Mouse (Mus musculus): ENCODE results near the gene Epb41l3. TPM values are rescaled to one million over a fixed set of nuclear protein-coding genes. Genes with fewer than 3 reads are reported as not detected.

Epb41l3 gene
- total RNA-seq, 2 experiments from 2014 or later = 4.9 to 13.0 TPM

GRCm38 (mm10) chr17:69176949-69177501 is 101.5 kb downstream of the Epb41l3 start:
- no peak for ATAC-seq (replicated peaks; ENCODE audit: low FRiP score, poor library complexity, severe bottlenecking)

GRCm38 (mm10) chr17:69177954-69178353 is 102.5 kb downstream of the Epb41l3 start:
- ATAC-seq (replicated peaks; ENCODE audit: low FRiP score, poor library complexity, severe bottlenecking) = no peak

DNA sequence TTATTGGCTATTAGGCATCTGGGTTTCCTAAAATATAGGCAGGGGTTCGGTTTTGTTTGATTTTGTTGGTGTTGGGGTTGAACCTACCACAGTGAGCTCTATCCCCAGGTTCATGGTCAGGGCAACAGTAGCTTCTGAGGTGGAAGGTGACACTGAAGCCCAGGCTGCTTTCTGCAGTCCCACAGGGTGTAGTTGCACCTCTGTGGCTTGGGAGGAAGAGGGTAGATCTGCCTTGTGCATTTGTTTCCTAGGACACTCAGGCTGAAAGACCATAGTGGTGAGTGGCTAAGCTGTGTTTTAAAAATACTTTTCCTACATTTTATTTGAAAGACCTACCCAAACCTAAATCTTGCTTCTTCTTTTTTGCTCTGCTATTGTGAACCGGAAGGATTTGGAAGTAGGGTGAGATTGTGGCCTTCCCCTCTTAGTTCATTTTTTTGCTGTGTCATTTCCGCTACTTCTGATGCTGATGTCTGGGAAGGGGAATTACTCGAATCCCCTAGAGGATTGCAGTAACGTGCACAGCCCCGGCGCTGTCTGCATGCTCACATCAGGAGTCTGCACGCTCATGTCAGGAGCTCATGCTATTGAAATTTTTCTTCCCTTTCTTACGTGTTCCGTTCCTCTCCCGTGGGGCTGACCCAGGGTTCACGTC is 105.5 kb downstream of the Epb41l3 start:
- ATAC-seq (replicated peaks; ENCODE audit: low FRiP score, poor library complexity, severe bottlenecking) = no peak

GRCm38 (mm10) chr17:69181560-69182316 is 106.3 kb downstream of the Epb41l3 start:
- no peak for ATAC-seq (replicated peaks; ENCODE audit: low FRiP score, poor library complexity, severe bottlenecking)

- ATAC-seq (replicated peaks; ENCODE audit: low FRiP score, poor library complexity, severe bottlenecking) = no peak
Observed at GRCm38 (mm10) chr17:69187794-69188193, 112.3 kb downstream of the Epb41l3 start.

DNA sequence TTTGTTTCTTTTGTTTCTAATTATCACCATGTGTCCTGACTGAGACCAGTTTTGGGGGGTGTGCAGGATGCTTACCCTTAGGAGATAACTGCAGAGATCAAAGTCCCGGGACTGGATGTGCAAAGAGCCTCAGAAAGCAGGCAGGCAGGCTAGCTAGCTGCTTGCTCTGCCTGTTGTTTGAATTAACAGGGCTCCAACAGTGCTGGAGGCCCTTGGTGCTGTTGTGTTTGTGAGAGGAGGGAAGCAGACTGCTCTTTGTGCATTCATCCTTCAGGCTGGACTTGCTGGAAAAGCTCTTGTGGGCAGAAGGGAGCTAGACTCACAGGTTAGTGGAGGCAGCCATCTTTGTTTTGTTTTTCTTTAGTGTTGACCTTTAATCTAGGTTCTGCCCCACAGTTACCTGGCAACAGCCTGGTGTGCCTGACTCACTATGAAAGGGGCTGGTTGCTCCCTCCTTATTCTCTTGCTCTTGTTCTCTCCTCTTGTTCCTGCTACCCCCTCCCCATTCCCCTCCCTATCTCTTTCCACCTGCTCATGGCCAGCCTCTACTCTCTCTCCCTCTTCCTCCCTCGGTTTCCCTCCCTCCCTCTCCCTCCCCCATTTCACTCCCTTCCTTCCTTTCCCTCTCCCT is 117.5 kb downstream of the Epb41l3 start:
- ATAC-seq (replicated peaks; ENCODE audit: low FRiP score, poor library complexity, severe bottlenecking) = no peak

DNA sequence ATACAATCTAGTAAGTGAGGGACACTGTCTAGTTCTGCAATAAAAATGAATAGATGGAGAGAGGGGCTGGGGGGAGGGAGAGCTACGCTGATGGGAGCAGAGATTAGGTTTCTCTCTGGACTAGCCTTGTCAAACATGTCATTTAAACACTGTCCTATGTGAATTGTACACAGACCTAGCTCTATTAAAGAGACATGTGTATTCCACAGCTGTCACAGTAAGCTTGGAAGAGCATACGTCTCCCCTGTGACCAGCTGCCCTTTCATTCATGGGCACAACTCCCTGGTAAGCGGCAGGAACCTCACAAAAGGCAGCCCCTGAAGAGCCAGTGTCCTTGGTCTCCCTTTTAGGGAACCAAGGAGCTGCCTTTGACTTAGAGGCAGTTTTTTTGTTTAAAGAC is 119.1 kb downstream of the Epb41l3 start:
- no peak for ATAC-seq (replicated peaks; ENCODE audit: low FRiP score, poor library complexity, severe bottlenecking)

- ATAC-seq (replicated peaks; ENCODE audit: low FRiP score, poor library complexity, severe bottlenecking) = no peak
Observed at GRCm38 (mm10) chr17:69195758-69196157, 120.3 kb downstream of the Epb41l3 start.

DNA sequence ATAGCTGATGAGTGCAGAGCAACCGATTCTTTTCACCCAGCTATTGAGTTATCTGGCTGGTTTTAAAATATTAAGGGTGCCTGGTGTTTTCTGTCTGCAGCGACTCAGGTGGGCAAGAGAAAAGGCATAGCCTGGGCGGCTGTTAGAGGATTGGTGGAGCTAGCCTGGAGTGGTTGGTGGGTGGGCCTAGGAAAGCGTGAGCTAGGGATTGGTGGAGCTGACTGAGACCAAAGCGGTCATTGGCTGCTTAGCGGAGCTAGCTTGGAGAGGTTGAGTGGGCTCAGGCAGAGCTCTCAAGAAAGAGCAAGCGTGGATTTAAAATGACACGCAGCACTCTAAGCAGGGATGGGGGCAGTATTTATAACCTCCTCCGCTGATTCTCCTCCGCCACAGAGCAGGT is 121.2 kb downstream of the Epb41l3 start:
- ATAC-seq (replicated peaks; ENCODE audit: low FRiP score, poor library complexity, severe bottlenecking) = no peak

DNA sequence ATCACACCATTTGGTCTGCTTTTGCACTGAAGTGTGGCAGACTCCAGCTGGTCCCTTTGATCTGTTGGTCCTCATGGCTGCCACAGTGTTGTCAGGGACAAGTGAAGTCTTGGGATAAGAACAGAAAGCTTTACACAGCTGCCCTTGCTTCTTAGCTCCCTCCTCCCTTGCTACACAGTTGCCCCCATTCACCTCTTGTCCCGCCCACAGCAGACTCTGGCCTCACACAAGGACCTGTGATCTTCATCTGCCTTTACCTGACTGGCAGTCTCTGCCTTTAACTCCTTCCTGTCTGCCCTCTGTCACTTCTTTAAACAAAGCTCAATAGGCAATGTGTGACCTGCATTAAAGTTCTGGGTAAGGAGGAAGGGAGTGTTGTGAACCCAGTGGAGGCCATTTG is 123.3 kb downstream of the Epb41l3 start:
- ATAC-seq (replicated peaks; ENCODE audit: low FRiP score, poor library complexity, severe bottlenecking) = no peak

DNA sequence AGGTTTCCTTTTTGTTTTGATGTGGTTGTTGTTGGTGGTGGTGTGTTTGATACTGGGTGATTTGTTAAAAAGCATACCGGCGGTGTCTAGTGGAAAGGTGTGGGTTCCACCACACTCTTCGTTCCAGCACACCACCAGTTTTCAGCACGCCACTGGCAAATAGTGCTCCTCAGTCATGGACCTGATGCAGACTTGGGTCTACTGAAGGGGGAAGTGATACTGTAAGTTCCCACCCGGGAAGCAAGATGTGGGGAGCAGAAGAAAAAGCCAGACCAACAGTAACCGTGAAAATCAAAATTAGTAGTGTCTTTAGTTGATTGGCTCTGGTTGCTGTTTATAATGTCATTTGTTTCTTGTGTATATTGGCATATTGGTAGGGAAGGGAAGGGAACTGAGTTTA is 124.3 kb downstream of the Epb41l3 start:
- ATAC-seq (replicated peaks; ENCODE audit: low FRiP score, poor library complexity, severe bottlenecking) = no peak

GRCm38 (mm10) chr17:69200936-69201335 is 125.5 kb downstream of the Epb41l3 start:
- ATAC-seq (replicated peaks; ENCODE audit: low FRiP score, poor library complexity, severe bottlenecking) = no peak

DNA sequence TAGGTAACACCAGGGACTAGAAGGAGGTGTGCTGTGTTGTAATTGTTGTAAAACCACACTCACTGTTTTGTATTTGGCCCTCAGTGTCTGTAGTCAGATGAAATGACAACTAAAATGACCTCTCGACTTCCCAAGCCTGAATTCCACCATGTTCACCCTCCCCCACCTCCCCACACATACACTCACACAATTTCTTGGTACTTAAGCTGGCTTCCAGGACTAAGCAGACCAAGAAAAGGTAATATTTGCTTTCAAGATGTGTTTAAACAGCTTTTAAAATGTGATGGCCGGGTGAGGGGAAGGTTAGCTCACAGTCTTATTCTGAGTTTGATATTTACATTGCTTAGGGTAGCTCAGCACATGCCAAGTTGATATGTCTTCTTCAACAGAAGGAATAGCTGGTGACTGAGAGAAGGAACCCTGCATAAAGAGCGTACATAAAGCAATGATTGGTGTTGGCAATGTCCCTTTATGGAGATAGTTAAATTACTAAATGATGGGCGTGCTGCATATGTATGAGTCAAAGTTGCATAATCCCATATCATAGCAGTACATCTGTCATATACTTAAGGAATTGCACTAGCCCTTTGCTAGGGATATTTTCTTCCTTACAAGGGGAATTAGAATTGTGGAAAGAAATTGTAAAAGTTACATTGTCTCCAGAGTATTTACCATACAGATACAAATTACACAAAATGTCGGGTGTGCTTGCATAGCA is 130.0 kb downstream of the Epb41l3 start:
- no peak for ATAC-seq (replicated peaks; ENCODE audit: low FRiP score, poor library complexity, severe bottlenecking)

DNA sequence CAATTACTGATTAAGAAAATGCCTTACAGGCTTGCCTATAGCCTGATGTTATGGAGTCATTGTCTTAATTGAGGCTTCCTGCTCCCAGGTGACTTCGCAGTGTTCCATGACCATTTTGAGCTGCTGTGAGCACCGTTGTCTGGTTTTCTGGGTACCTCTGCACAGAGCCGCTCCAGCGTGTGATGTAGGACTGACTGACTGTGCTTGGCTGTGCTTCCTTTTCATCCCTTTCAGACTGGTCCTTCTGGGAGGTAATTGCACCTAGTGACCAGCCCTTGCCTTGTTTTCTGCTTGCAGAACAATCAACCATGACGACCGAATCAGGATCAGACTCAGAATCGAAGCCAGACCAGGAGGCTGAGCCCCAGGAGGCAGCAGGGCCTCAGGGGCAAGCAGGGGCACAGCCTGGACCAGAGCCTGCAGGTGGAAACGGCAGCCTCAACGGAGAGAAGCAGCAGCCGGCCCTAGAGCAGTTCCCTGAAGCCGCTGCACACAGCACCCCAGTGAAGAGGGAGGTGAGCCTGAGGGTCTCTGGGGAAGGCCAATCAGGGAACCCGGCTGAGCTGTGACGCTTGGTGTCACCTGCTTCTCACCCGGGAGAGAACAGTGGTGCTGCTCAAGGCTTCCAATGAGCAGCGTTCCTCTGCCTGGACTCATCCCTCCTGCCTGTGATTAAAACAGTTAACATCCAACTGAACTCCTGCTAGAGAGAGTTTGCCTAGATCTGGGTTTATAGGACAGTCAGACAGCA is 132.3 kb downstream of the Epb41l3 start:
- ATAC-seq (replicated peaks; ENCODE audit: low FRiP score, poor library complexity, severe bottlenecking) = no peak

- ATAC-seq (replicated peaks; ENCODE audit: low FRiP score, poor library complexity, severe bottlenecking) = no peak
Observed at GRCm38 (mm10) chr17:69211065-69211464, 135.6 kb downstream of the Epb41l3 start.

DNA sequence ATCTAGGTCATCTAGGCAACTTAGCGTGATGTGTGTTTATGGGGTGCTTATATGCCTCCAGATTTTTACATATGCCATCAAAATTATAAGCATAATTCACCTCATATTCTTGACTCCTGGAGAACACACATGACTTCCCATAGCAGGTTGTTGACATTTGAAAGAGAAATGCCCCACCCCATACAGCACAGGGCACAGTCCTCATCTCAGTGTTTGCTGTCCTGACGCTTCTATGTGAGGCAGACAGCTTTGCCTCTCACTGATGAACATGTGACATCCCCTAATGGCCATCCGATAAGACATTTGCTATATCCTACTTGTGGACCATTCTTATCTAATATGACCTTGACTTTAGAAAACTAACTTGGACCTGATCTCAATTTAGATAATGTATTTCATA is 140.6 kb downstream of the Epb41l3 start:
- no peak for ATAC-seq (replicated peaks; ENCODE audit: low FRiP score, poor library complexity, severe bottlenecking)

DNA sequence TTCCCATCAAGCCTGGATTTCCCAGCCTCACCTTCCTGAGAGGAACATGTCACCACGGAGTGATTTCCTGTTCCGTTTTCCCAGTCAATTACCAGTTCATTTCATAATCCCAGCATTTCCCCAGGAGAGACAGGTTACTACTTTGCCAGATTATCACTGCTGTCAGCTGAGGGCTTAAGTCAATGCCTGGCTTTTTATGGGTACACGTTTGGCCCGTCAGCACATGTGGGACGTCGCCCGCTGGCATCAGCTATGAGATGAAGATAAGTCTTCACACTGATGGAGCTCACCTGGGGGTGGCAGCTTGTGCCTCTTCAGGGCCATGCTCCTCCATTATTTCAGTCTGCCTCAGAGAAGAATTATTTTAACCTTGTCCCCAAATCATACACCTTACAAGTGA is 145.4 kb downstream of the Epb41l3 start:
- ATAC-seq (replicated peaks; ENCODE audit: low FRiP score, poor library complexity, severe bottlenecking) = no peak

- no peak for ATAC-seq (replicated peaks; ENCODE audit: low FRiP score, poor library complexity, severe bottlenecking)
Observed at GRCm38 (mm10) chr17:69221377-69221776, 145.9 kb downstream of the Epb41l3 start.

GRCm38 (mm10) chr17:69221966-69222692 is 146.6 kb downstream of the Epb41l3 start:
- ATAC-seq (replicated peaks; ENCODE audit: low FRiP score, poor library complexity, severe bottlenecking) = no peak

Data from erythroid progenitor cell, adult 5-6 weeks (primary cell).